Mouse (Mus musculus): ENCODE measurements around the gene Mrtfa. TPM values are rescaled to one million over a fixed set of nuclear protein-coding genes. Genes with fewer than 3 reads are reported as not detected.
A peak's percentile ranks its signal among the peaks of the same experiment; 100 is the strongest.

Mrtfa gene
- polyA plus RNA-seq, 1 experiment: 53.7 TPM

DNA sequence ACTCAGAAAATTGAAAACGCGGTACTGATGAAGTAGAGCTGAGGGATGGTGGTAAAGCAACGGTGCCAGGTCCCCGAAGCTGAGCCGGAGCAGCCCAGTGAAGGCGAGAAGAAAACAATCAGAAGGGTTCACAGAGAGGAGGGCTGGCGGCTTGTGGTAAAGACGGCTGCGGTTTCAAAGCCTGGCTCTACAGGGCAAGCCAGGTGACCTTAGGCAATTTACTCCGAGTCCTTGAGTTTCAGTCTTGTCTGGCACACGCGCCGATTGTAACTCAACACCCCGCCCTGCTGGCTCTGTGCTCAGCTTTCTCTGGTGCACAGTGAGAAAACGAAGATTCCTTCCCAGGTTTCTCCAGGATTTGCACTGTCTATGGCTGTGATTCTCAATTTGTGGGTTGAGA, 22.4 kb upstream of the Mrtfa start:
- no peak overlapping the region for H3K27ac ChIP-seq (ENCODE audit: control insufficient read depth, insufficient read depth, low read depth, low read length, poor library complexity)
- H3K4me1 ChIP-seq (ENCODE audit: control insufficient read depth, insufficient read depth, low read length): peaks cover 2% of the 10 kb centered on the region
- H3K4me3 ChIP-seq (replicated peaks; ENCODE audit: control insufficient read depth, low read depth, low read length): no peak overlapping the region
- TF ChIP-seq CTCF (IDR thresholded peaks at IDR 0.05; ENCODE audit: control insufficient read depth, insufficient read depth, low read length): no peak
- no peak for TF ChIP-seq POLR2A (IDR thresholded peaks at IDR 0.05; ENCODE audit: borderline replicate concordance, control insufficient read depth, low read depth, low read length)
- 83% methylated on average over 15 of the region's 15 CpGs for WGBS

GRCm38 (mm10) chr15:81210496-81210895, 19.9 kb upstream of the Mrtfa start:
- H3K27ac ChIP-seq (ENCODE audit: control insufficient read depth, insufficient read depth, low read depth, low read length, poor library complexity): no peak overlapping the region
- H3K4me1 ChIP-seq (ENCODE audit: control insufficient read depth, insufficient read depth, low read length): peaks cover 2% of the 10 kb centered on the region
- TF ChIP-seq CTCF (IDR thresholded peaks at IDR 0.05; ENCODE audit: control insufficient read depth, insufficient read depth, low read length): no peak
- no peak for TF ChIP-seq POLR2A (IDR thresholded peaks at IDR 0.05; ENCODE audit: borderline replicate concordance, control insufficient read depth, low read depth, low read length)
- H3K4me3 ChIP-seq (replicated peaks; ENCODE audit: control insufficient read depth, low read depth, low read length): no peak overlapping the region
- 5% methylated on average over 5 of the region's 5 CpGs for WGBS

- Histone ChIP-seq H3K27ac (ENCODE audit: control insufficient read depth, insufficient read depth, low read depth, low read length, poor library complexity) (no peak overlapping the region), H3K4me3 (replicated peaks; ENCODE audit: control insufficient read depth, low read depth, low read length) (no peak overlapping the region), H3K4me1 (ENCODE audit: control insufficient read depth, insufficient read depth, low read length) (no peaks in the 10 kb centered on the region)
- no peak for TF ChIP-seq POLR2A (IDR thresholded peaks at IDR 0.05; ENCODE audit: borderline replicate concordance, control insufficient read depth, low read depth, low read length)
- WGBS: 88% methylated on average over 5 of the region's 5 CpGs
These were observed 11.9 kb upstream of the Mrtfa start for GRCm38 (mm10) chr15:81202462-81202861.

DNA sequence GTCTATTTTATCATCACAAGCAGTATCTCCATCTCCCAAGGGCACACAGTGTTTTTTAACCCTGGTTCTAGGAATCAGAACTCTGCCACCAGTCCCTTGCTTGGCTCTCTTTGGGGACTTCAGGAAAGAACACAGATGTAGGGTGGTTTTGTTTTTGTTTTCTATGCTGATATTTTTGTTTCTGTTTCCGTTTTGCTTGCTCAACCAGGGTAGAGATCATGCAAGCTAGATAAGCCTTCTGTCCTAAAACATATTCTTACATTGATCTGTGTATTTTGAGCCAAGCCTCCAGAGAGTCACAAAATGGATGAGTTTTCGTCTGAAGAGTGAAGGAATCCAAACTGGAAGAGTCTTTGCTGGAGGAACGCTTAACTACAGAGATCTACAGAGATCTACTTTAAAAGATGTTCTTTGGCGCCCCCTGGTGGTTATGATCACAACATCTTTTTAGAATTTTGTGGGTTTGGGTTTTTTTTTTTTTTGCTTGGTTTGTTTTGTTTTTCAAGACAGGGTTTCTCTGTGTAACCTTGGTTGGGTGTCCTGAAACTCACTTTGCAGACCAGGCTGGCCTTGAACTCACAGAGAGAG, 8.9 kb upstream of the Mrtfa start:
- no peaks in the 10 kb centered on the region; the same call in 1 of the 2 replicates for H3K4me1 ChIP-seq (ENCODE audit: control insufficient read depth, insufficient read depth, low read length)
- H3K4me3 ChIP-seq (replicated peaks; ENCODE audit: control insufficient read depth, low read depth, low read length): peak overlapping the region; percentile 29
- WGBS: 8% methylated on average over 4 of the region's 4 CpGs
- no peak overlapping the region for H3K27ac ChIP-seq (ENCODE audit: control insufficient read depth, insufficient read depth, low read depth, low read length, poor library complexity)
- no peak for TF ChIP-seq POLR2A (IDR thresholded peaks at IDR 0.05; ENCODE audit: borderline replicate concordance, control insufficient read depth, low read depth, low read length)
- TF ChIP-seq CTCF (IDR thresholded peaks at IDR 0.05; ENCODE audit: control insufficient read depth, insufficient read depth, low read length): no peak

- WGBS: 92% methylated on average over 5 of the region's 5 CpGs
These were observed 7.9 kb upstream of the Mrtfa start for GRCm38 (mm10) chr15:81198447-81198846.

GRCm38 (mm10) chr15:81197197-81197596, 6.6 kb upstream of the Mrtfa start:
- WGBS: 77% methylated on average over 10 of the region's 10 CpGs

More at GRCm38 (mm10) chr15:81198447-81198846, 7.9 kb upstream of the Mrtfa start:
- no peak overlapping the region for H3K4me3 ChIP-seq (replicated peaks; ENCODE audit: control insufficient read depth, low read depth, low read length)
- TF ChIP-seq CTCF (IDR thresholded peaks at IDR 0.05; ENCODE audit: control insufficient read depth, insufficient read depth, low read length) (no peak), POLR2A (IDR thresholded peaks at IDR 0.05; ENCODE audit: borderline replicate concordance, control insufficient read depth, low read depth, low read length) (no peak)
- no peak overlapping the region for H3K27ac ChIP-seq (ENCODE audit: control insufficient read depth, insufficient read depth, low read depth, low read length, poor library complexity)
- no peaks in the 10 kb centered on the region; the same call in 1 of the 2 replicates for H3K4me1 ChIP-seq (ENCODE audit: control insufficient read depth, insufficient read depth, low read length)

DNA sequence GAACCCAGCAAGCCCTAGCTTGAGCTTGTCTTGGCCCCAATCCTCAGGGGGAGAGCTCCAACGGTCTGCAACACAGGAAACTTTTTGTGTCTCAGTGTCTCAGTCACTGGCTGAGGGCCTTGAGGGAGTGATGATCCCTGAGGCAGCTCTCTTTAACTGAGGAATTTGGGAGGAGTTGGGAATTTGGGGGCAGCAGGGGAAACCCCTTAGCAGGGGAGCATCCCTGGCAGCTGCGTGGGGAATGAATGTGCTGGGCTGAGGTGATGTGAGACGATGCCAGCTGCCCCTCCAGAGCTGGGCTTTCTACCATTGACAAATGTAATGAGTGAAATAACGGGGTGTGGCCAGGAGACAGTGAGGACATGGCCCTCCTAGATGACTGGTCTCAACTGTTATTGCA, 4.9 kb upstream of the Mrtfa start:
- H3K4me1 ChIP-seq (ENCODE audit: control insufficient read depth, insufficient read depth, low read length): no peaks in the 10 kb centered on the region; the same call in 1 of the 2 replicates
- TF ChIP-seq CTCF (IDR thresholded peaks at IDR 0.05; ENCODE audit: control insufficient read depth, insufficient read depth, low read length): no peak
- no peak for TF ChIP-seq POLR2A (IDR thresholded peaks at IDR 0.05; ENCODE audit: borderline replicate concordance, control insufficient read depth, low read depth, low read length)
- WGBS: 52% methylated on average over 4 of the region's 4 CpGs

More at GRCm38 (mm10) chr15:81197197-81197596, 6.6 kb upstream of the Mrtfa start:
- Histone ChIP-seq H3K4me1 (ENCODE audit: control insufficient read depth, insufficient read depth, low read length) (no peaks in the 10 kb centered on the region; the same call in 1 of the 2 replicates), H3K27ac (ENCODE audit: control insufficient read depth, insufficient read depth, low read depth, low read length, poor library complexity) (no peak overlapping the region), H3K4me3 (replicated peaks; ENCODE audit: control insufficient read depth, low read depth, low read length) (no peak overlapping the region)
- TF ChIP-seq POLR2A (IDR thresholded peaks at IDR 0.05; ENCODE audit: borderline replicate concordance, control insufficient read depth, low read depth, low read length): no peak
- TF ChIP-seq CTCF (IDR thresholded peaks at IDR 0.05; ENCODE audit: control insufficient read depth, insufficient read depth, low read length): no peak

GRCm38 (mm10) chr15:81194791-81195190, 4.2 kb upstream of the Mrtfa start:
- H3K4me3 ChIP-seq (replicated peaks; ENCODE audit: control insufficient read depth, low read depth, low read length): no peak overlapping the region
- H3K27ac ChIP-seq (ENCODE audit: control insufficient read depth, insufficient read depth, low read depth, low read length, poor library complexity): no peak overlapping the region
- TF ChIP-seq CTCF (IDR thresholded peaks at IDR 0.05; ENCODE audit: control insufficient read depth, insufficient read depth, low read length) (no peak), POLR2A (IDR thresholded peaks at IDR 0.05; ENCODE audit: borderline replicate concordance, control insufficient read depth, low read depth, low read length) (no peak)
- WGBS: 79% methylated on average over 6 of the region's 6 CpGs
- H3K4me1 ChIP-seq (ENCODE audit: control insufficient read depth, insufficient read depth, low read length): no peaks in the 10 kb centered on the region; the same call in 1 of the 2 replicates

More for the DNA sequence above, 4.9 kb upstream of the Mrtfa start:
- H3K4me3 ChIP-seq (replicated peaks; ENCODE audit: control insufficient read depth, low read depth, low read length): no peak overlapping the region
- H3K27ac ChIP-seq (ENCODE audit: control insufficient read depth, insufficient read depth, low read depth, low read length, poor library complexity): no peak overlapping the region

- TF ChIP-seq POLR2A (IDR thresholded peaks at IDR 0.05; ENCODE audit: borderline replicate concordance, control insufficient read depth, low read depth, low read length) (no peak), CTCF (IDR thresholded peaks at IDR 0.05; ENCODE audit: control insufficient read depth, insufficient read depth, low read length) (no peak)
- H3K4me1 ChIP-seq (ENCODE audit: control insufficient read depth, insufficient read depth, low read length): no peaks in the 10 kb centered on the region; the same call in 1 of the 2 replicates
- H3K27ac ChIP-seq (ENCODE audit: control insufficient read depth, insufficient read depth, low read depth, low read length, poor library complexity): no peak overlapping the region
- no peak overlapping the region for H3K4me3 ChIP-seq (replicated peaks; ENCODE audit: control insufficient read depth, low read depth, low read length)
- WGBS: 87% methylated on average over 8 of the region's 8 CpGs
These were observed 2.3 kb upstream of the Mrtfa start for GRCm38 (mm10) chr15:81192858-81193257.
